Mouse (Mus musculus) adrenal gland, adult 18-20 months (tissue): ENCODE data around the gene Elf2. TPM values are rescaled to one million over a fixed set of nuclear protein-coding genes. Genes with fewer than 3 reads are reported as not detected.
"Not testable (repeated sequence)": the region's sequence is repeated elsewhere in the genome, so short reads cannot be mapped to it uniquely, and the experiment has no call there.

Experiments
- DNase-seq, 2 experiments: peaks; one replicate each; pipeline ENCODE4 v3.0.0; 2021 to 2022; ENCODE audit warnings: low spot score in 2 of 2
- microRNA-seq, 2 experiments: library from miRNA; unstranded; fragments of <30 nt; microRNA quantifications; one replicate each; pipeline ENCODE4 v1.2.0; 2021; ENCODE audit warnings: borderline number of aligned reads in 2 of 2
- total RNA-seq, 2 experiments: library from RNA; stranded (reverse); gene quantifications; 1 replicate in 1 of 2; 2 replicates in 1 of 2; pipeline ENCODE4 v1.2.3; 2021

Elf2 gene
- total RNA-seq, 2 experiments from 2014 or later, result 61.9 to 78.4 TPM

GRCm38 (mm10) chr3:51222302-51222701, 118.2 kb downstream of the Elf2 start:
- DNase-seq, result peak in 1 of 2 experiments; percentile 14

GRCm38 (mm10) chr3:51221847-51222246, 118.6 kb downstream of the Elf2 start:
- peak in 1 of 2 experiments; percentile 15 for DNase-seq

DNA sequence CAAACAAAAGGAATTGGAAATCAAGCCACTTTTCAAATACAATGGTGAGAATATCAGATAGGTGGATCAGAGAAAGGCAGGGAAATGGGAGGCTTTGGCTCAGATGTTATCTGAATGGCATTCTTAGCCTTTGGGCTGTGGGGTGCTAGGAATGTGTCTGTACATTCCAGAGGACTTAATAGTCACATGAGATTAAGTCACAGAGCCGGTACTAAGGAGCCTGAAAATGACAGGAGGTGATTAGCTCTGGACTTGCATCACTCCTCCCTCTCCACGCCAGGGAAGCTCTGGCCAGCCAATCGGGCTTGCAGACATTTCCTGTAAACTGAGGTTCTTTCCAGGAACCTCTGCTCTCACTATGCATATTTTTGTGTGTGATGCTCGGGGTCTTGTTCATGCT, 119.6 kb downstream of the Elf2 start:
- DNase-seq, result no peak

DNA sequence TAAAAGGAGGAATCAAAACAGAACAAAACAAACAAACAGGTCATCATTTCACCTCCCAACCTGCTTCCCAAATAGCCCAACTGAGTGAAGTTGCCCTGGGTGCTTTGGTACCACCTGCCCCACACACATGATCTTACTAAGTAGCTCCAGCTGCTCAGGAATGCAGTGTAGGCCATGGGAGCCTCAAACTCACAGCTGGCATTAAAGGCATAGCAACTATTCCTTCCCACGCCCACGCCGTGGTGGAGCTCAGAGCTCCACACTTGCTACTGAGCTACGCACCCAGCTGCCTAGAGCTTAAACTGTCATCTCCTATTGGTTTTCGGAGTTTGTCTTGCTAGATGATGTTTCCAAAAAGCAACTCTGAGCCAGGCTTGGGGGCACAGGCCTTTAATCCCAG, 121.2 kb downstream of the Elf2 start:
- no peak for DNase-seq

DNA sequence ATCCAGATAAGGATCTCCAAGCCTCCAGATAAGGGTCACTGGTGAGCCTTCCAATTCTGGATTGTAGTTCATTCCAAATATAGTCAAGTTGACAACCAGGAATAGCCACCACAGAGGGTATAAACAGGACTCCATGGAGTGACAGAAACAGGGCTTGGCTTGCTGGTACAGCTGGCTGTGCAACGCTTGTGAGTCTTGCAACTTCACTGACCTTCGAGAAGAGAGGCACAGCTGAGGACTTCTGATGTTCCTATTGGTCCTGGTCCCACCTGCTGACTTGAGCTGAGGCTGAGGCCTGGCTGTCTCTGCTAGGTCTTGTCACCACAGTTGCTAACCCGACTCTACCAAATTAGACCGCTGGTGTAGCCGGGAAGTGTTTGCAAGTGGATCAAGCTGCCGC, 122.1 kb downstream of the Elf2 start:
- DNase-seq, result not testable (repeated sequence)

- DNase-seq, result not testable (repeated sequence)
These were observed 124.1 kb downstream of the Elf2 start for GRCm38 (mm10) chr3:51216351-51216750.

- no peak for DNase-seq
These were observed 124.8 kb downstream of the Elf2 start for GRCm38 (mm10) chr3:51215681-51216080.

DNA sequence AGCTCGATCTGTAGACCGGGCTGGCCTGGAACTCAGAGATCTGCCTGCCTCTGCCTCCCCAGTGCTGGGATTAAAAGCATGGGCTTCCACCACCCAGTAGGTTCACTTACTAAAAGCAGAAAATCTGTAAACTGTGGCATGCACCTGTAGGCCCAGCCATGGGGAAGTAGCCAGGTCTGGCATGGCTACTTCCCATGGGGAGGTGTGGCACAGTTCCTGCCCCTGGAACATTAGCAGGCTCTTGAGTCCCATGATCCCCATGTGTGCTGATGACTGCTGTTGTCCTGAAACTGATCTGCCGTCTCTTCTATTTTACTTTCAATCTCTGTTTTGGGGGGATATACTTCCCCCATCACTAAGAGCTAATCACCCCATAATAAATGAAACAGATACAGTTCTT, 127.4 kb downstream of the Elf2 start:
- DNase-seq, result no peak

- no peak for DNase-seq
These were observed 130.0 kb downstream of the Elf2 start for GRCm38 (mm10) chr3:51210485-51210884.

DNA sequence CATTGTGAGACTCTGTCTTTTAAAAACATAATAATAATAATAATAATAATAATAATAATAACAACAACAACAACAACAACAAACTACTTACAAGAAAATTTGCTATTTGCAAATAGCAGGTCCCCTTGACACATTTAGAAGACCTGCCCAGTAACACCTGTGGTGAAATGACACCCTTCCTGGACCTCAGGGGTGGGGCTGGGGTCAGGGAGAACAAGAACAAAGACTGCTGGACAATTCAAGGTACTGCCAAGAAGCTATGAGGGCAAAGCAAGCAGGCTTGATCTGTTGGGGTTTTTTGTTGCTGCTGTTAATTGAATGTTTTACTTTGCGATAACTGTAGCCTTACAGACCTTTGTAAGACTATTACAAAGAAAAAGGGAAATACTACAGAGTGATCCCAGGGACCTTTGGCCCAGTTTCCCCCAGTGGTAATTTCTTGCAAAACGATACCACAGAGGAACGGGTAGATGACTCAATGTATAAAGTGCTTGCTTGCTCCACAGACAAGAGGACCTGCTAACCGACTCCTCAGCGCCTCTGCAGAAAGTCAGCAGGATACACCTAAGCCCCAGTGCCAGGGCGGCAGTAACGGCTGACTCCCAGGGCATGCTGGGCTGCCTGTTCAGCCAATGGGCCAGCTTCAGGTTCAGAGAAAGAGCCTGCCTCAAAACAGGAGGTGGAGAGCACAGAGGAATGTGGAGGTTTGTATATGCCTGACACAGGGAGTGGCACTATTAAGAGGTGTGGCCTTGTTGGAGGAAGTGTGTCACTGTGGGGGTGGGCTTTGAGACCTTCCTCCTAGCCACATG, 130.8 kb downstream of the Elf2 start:
- no peak for DNase-seq

- no peak for DNase-seq
These were observed 131.8 kb downstream of the Elf2 start for GRCm38 (mm10) chr3:51208633-51209032.

DNA sequence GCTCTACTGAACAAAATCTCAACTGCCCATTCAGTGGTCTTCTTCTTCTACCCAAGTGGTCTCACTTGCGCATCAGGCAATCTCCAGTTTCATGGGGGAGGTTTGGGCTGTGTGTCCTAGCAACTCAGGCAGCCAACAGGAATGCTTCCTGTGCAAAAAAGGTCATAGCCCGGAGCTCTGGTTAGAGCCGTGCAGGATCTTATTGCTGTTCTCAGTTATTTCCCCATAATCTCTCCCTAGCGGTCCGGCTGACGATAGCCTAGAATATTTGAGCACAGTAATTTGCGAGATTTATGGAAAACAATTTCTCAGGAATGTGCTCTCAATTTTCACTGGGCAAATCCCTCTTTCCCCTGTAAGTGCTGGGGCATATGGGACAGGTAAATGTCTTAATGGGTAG, 133.9 kb downstream of the Elf2 start:
- DNase-seq, result no peak

GRCm38 (mm10) chr3:51204897-51205296, 135.6 kb downstream of the Elf2 start:
- no peak for DNase-seq

DNA sequence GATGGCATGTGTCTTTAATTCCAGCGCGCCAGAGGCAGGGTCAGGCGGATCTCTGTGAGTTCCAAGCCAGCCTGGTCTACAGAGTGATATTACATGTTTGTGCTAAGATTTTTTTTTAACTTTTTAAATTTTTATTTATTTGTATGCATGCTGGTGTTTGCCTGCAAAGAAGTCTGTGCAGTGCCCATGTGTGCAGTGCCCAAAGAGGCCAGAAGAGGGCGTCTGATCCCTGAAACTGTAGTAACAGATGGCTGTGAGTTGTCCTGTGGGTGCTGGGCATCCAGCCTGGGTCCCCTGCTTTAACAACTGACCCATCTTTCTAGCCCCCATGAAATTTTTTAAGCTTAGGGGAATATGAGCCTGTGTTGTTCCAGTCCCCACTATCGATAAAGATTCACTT, 136.0 kb downstream of the Elf2 start:
- DNase-seq, result no peak

- DNase-seq, result no peak
These were observed 136.6 kb downstream of the Elf2 start for GRCm38 (mm10) chr3:51203906-51204305.

Small RNA genes within 50 kb of the gene (microRNA-seq; reads per million reads assigned to microRNA genes)
- gene Gm24282, result 0 reads per million in 2 experiments

Other genes starting within 250 kb of the Elf2 start
- 10 to 100 TPM; 34.1 to 55.2 TPM for gene Noct, start 116.2 kb downstream of the Elf2 start, total RNA-seq
- gene Mgarp, start 56.1 kb upstream of the Elf2 start, total RNA-seq, result 100 to 1,000 TPM; 605 to 839 TPM
- 100 to 1,000 TPM; 725 to 859 TPM for gene Ndufc1, start 68.3 kb upstream of the Elf2 start, total RNA-seq
- gene Naa15, start 74.5 kb upstream of the Elf2 start, total RNA-seq, result 10 to 100 TPM; 54.1 to 59.7 TPM
- gene Rab33b, start 143.3 kb upstream of the Elf2 start, total RNA-seq, result 10 to 100 TPM; 12.9 to 13.3 TPM
- 10 to 100 TPM; 48.3 to 48.8 TPM for gene Setd7, start 220.2 kb upstream of the Elf2 start, total RNA-seq